Mouse (Mus musculus): ENCODE measurements at regions not wholly inside any gene's neighbourhood (a gene's known extent, or its start where the extent isn't known, plus 50 kb on each side); places are given as distances from the start of the nearest gene placed in this dataset.
A peak's percentile ranks its signal among the peaks of the same experiment; 100 is the strongest.
"Not testable (repeated sequence)": the region's sequence is repeated elsewhere in the genome, so short reads cannot be mapped to it uniquely, and the experiment has no call there.

DNA sequence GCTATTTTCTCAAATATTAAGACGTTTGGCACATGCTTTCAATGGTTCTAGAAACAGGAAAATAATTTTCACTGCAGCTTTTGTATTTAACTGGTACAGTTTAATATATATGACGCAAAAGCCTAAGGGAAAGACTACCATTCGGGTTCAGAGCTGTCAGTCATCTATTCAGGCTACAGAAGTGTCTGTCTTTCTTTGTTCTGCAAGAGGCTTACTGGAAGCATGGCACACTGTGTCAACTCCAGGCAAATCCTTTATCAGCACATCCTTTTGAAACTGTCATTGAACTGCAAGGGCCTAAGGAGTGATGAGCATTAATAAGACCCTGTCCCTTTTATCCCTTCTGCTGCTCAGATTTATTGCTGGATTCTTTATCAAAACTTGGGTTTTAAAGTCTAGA, 303.8 kb upstream of the Gm5152 start:
- H3K27ac ChIP-seq (ENCODE audit: low read depth, low read length); H3K4me2 ChIP-seq (ENCODE audit: low read depth, low read length, poor library complexity, severe bottlenecking); DNase-seq (ENCODE audit: low spot score); H3K4me3 ChIP-seq (ENCODE audit: low read depth, low read length); H3K27me3 ChIP-seq (ENCODE audit: insufficient read depth, low read length); H3K9ac ChIP-seq (replicated peaks; ENCODE audit: low read length, poor library complexity, severe bottlenecking); H3K4me1 ChIP-seq (ENCODE audit: insufficient read depth, low read length); H3K36me3 ChIP-seq (ENCODE audit: insufficient read depth, low read length); H3K9me3 ChIP-seq (ENCODE audit: low read length): not testable (repeated sequence)
- 26% methylated on average over 3 of the region's 3 CpGs for WGBS
- ATAC-seq (ENCODE audit: low FRiP score) = 0 out of 2 replicates have a peak, but pooled peaks have one; percentile 23

DNA sequence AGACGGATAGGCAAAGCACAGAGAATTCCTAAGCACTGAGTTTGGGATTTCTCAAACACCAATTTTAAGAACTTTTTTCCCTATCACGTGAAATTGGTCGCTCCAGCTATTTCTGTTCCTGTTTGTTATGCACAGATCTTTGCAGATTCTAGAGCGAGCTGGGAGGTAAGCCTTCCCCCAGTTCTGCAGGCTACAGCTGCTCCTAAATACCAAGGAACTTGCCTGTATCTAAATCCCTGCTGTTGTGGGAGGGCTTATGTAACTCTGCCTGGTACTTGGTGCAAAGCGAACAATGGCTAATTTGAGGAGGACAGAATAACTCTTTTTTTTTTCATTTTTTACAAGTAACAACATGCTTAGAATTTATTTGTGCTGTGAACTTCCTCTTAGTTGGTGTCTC, 316.0 kb upstream of the Gm5152 start:
- H3K9me3 ChIP-seq (ENCODE audit: low read length) = no peaks in the 10 kb centered on the region
- H3K27ac ChIP-seq (ENCODE audit: low read depth, low read length) = no peak overlapping the region
- TF ChIP-seq CTCF (IDR thresholded peaks at IDR 0.05) = no peak
- 43% methylated on average over 5 of the region's 5 CpGs for WGBS
- no peak overlapping the region for H3K4me2 ChIP-seq (ENCODE audit: low read depth, low read length, poor library complexity, severe bottlenecking)
- DNase-seq (ENCODE audit: low spot score) (no peak), ATAC-seq (ENCODE audit: low FRiP score) (no peak)
- no peaks in the 10 kb centered on the region for H3K27me3 ChIP-seq (ENCODE audit: insufficient read depth, low read length)
- no peaks in the 10 kb centered on the region for H3K4me1 ChIP-seq (ENCODE audit: insufficient read depth, low read length)
- H3K36me3 ChIP-seq (ENCODE audit: insufficient read depth, low read length) = no peaks in the 10 kb centered on the region
- H3K9ac ChIP-seq (replicated peaks; ENCODE audit: low read length, poor library complexity, severe bottlenecking) = no peak overlapping the region
- H3K4me3 ChIP-seq (ENCODE audit: low read depth, low read length) = no peak overlapping the region

DNA sequence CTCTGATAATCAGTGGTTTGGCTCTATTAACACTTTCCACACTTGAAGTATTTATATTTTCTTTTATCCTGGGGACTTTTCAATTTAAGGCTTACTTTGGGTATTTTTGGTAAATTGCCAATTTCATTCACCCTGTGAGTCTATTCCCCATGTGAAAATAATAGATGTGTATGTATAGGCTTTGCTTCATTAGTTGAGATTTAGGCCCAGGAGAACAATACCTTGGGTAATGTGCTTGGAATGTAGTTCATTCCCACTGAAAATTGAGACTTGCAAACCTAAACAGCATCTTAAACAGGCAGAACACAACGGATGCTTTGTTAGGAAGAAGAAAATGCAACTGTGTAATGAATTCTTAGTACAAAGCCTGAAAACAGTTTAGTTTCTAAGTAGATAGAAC, 346.1 kb upstream of the Gm5152 start:
- H3K27me3 ChIP-seq (ENCODE audit: insufficient read depth, low read length) = no peaks in the 10 kb centered on the region
- no peak overlapping the region for H3K4me3 ChIP-seq (ENCODE audit: low read depth, low read length)
- no peaks in the 10 kb centered on the region for H3K4me1 ChIP-seq (ENCODE audit: insufficient read depth, low read length)
- H3K9ac ChIP-seq (replicated peaks; ENCODE audit: low read length, poor library complexity, severe bottlenecking) = no peak overlapping the region
- H3K4me2 ChIP-seq (ENCODE audit: low read depth, low read length, poor library complexity, severe bottlenecking) = no peak overlapping the region
- no peak overlapping the region for H3K27ac ChIP-seq (ENCODE audit: low read depth, low read length)
- H3K9me3 ChIP-seq (ENCODE audit: low read length) = no peaks in the 10 kb centered on the region
- 19% methylated on average over 1 of the region's 1 CpGs for WGBS
- ATAC-seq (ENCODE audit: low FRiP score) (no peak), DNase-seq (ENCODE audit: low spot score) (peak; percentile 15)
- TF ChIP-seq CTCF (IDR thresholded peaks at IDR 0.05) = no peak
- no peaks in the 10 kb centered on the region for H3K36me3 ChIP-seq (ENCODE audit: insufficient read depth, low read length)

DNA sequence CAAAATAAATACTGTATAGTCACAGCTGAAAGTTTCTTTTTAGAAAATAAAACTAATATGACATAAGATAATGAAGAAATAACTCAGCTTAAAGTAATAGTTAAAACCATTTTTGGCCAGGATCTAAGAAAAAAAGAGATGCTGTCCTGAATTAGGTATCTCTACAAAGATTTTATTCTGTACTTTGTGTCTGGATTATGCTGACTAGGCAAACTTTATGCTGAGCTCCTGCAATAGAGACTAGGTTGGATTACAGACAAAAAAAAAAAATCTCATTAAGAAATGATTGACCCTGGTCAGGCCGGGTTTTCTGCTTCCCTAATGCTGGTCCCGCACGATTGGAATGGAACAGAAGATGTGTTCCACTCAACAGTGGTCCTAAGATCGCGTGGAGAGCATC, 346.8 kb upstream of the Gm8871 start:
- Histone ChIP-seq H3K27me3 (ENCODE audit: insufficient read depth, low read length) (no peaks in the 10 kb centered on the region), H3K4me3 (ENCODE audit: low read depth, low read length) (no peak overlapping the region), H3K4me1 (ENCODE audit: insufficient read depth, low read length) (no peaks in the 10 kb centered on the region), H3K27ac (ENCODE audit: low read depth, low read length) (no peak overlapping the region), H3K36me3 (ENCODE audit: insufficient read depth, low read length) (no peaks in the 10 kb centered on the region), H3K9ac (replicated peaks; ENCODE audit: low read length, poor library complexity, severe bottlenecking) (no peak overlapping the region), H3K9me3 (ENCODE audit: low read length) (no peaks in the 10 kb centered on the region), H3K4me2 (ENCODE audit: low read depth, low read length, poor library complexity, severe bottlenecking) (no peak overlapping the region)
- TF ChIP-seq CTCF (IDR thresholded peaks at IDR 0.05) = no peak
- DNase-seq (ENCODE audit: low spot score) = no peak
- no peak for ATAC-seq (ENCODE audit: low FRiP score)
- WGBS = 89% methylated on average over 5 of the region's 5 CpGs

DNA sequence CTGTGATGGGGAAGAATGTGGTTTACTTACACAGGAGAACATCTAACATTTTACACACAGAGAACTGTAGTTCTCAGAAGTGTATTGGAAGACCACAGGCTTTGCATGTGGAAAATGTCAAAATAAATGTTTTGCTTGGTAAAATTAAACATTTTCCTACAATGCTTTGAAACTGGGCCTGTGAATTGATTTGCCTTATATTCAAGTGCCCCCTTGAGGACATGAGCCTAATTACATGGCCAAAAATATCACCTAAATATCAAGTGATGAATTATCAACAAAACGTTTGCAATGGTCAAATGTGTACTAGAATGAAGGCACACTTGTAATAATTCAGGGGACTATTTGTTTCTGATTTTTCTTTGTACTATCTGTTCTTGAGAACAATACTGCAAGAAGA, 314.4 kb upstream of the Gm8871 start:
- Histone ChIP-seq H3K27me3 (ENCODE audit: insufficient read depth, low read length) (no peaks in the 10 kb centered on the region), H3K9me3 (ENCODE audit: low read length) (no peaks in the 10 kb centered on the region), H3K4me2 (ENCODE audit: low read depth, low read length, poor library complexity, severe bottlenecking) (no peak overlapping the region), H3K36me3 (ENCODE audit: insufficient read depth, low read length) (no peaks in the 10 kb centered on the region), H3K4me3 (ENCODE audit: low read depth, low read length) (no peak overlapping the region), H3K27ac (ENCODE audit: low read depth, low read length) (no peak overlapping the region), H3K4me1 (ENCODE audit: insufficient read depth, low read length) (no peaks in the 10 kb centered on the region), H3K9ac (replicated peaks; ENCODE audit: low read length, poor library complexity, severe bottlenecking) (no peak overlapping the region)
- ATAC-seq (ENCODE audit: low FRiP score) (no peak), DNase-seq (ENCODE audit: low spot score) (peak; percentile 70)
- peak; percentile 88 for TF ChIP-seq CTCF (IDR thresholded peaks at IDR 0.05)
- 9% methylated on average over 1 of the region's 1 CpGs for WGBS

DNA sequence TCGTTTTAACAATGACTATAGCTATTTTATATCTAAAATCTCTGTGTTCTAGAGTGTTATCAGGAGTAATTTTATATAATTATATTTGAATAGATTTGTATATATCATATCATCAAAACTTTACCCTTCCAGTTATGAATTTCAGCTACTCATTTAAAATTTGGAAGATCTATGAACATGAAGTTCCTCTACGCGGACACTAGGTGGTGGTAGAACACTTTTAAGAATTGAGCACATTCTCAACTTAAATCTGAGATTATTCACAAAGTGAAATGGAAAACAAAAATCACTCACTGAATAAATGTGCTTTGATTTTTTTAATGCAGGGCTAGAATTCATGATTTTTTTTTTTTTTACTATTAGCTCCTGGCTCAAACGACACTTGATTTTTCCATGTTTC, 299.5 kb upstream of the Gm8871 start:
- DNase-seq (ENCODE audit: low spot score) = peak; percentile 58
- ATAC-seq (ENCODE audit: low FRiP score) = no peak
- Histone ChIP-seq H3K4me1 (ENCODE audit: insufficient read depth, low read length) (no peaks in the 10 kb centered on the region), H3K36me3 (ENCODE audit: insufficient read depth, low read length) (no peaks in the 10 kb centered on the region), H3K9me3 (ENCODE audit: low read length) (0 out of 2 replicates have a peak, but pooled peaks cover 5% of the 10 kb centered on the region), H3K4me3 (ENCODE audit: low read depth, low read length) (no peak overlapping the region), H3K27ac (ENCODE audit: low read depth, low read length) (no peak overlapping the region), H3K9ac (replicated peaks; ENCODE audit: low read length, poor library complexity, severe bottlenecking) (no peak overlapping the region), H3K4me2 (ENCODE audit: low read depth, low read length, poor library complexity, severe bottlenecking) (no peak overlapping the region), H3K27me3 (ENCODE audit: insufficient read depth, low read length) (no peaks in the 10 kb centered on the region)
- peak; percentile 83 for TF ChIP-seq CTCF (IDR thresholded peaks at IDR 0.05)
- 29% methylated on average over 4 of the region's 4 CpGs for WGBS

DNA sequence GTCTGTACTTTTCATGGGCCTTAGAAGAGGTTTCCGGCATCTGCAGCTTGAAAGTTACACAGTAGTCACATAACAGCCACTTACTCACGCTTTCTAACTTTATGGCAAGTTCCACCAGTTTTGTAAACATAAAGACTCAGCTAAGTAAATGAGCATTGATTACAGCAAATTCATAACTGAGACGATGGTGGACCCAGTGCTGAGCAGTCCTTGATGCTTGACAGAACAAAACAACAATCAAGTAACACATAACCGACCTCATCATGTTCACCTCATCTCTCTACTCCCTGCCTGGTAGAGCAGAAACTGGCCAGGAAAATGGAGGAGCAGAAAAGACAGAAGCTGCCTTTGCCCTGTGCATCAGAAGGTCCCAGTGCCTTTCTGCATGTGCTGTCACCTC, 284.3 kb upstream of the Gm8871 start:
- ATAC-seq (ENCODE audit: low FRiP score) = no peak
- Histone ChIP-seq H3K4me3 (ENCODE audit: low read depth, low read length) (no peak overlapping the region), H3K4me2 (ENCODE audit: low read depth, low read length, poor library complexity, severe bottlenecking) (no peak overlapping the region), H3K9me3 (ENCODE audit: low read length) (no peaks in the 10 kb centered on the region), H3K9ac (replicated peaks; ENCODE audit: low read length, poor library complexity, severe bottlenecking) (no peak overlapping the region), H3K27me3 (ENCODE audit: insufficient read depth, low read length) (no peaks in the 10 kb centered on the region), H3K27ac (ENCODE audit: low read depth, low read length) (no peak overlapping the region), H3K4me1 (ENCODE audit: insufficient read depth, low read length) (no peaks in the 10 kb centered on the region), H3K36me3 (ENCODE audit: insufficient read depth, low read length) (no peaks in the 10 kb centered on the region)
- no peak for TF ChIP-seq CTCF (IDR thresholded peaks at IDR 0.05)
- 87% methylated on average over 4 of the region's 4 CpGs for WGBS
- DNase-seq (ENCODE audit: low spot score) = no peak

Data from midbrain, postnatal 0 days (tissue).